Comparison of ENCODE assay signal across 8 mouse cellular contexts in the genomic region with DNA sequence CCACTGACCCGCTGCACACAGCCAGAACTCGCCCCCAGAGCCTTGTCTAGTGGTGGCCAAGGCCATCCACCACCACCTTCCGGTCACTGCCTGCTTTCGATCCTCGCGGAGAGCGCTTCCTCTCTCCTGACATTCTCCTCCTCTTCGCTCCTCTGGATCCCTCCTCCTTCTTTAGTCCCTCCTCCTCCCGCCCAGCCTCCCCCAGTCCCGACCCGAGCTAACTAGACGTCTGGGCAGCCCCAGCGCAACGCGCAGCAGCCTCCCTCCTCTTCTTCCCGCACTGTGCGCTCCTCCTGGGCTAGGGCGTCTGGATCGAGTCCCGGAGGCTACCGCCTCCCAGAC. TPM values are rescaled to one million over a fixed set of nuclear protein-coding genes. Genes with fewer than 3 reads are reported as not detected.
A peak's percentile ranks its signal among the peaks of the same experiment; 100 is the strongest.
DNase-seq lines count a peak whose midpoint lies in the region; ATAC-seq and TF ChIP-seq lines count a peak whose summit lies in the region.

A gene (plus strand): TSS at position 197 of the 342 bp plus-strand sequence.

- H3K4me2 ChIP-seq in embryonic facial prominence, embryonic 12.5 days (replicated peaks) = peak within 1 kb of the TSS; percentile 80
- H3K4me2 ChIP-seq in midbrain, postnatal 0 days (ENCODE audit: low read depth, low read length, poor library complexity, severe bottlenecking) = peak within 1 kb of the TSS; percentile 98

- peak within 1 kb of the TSS; percentile 54 for H3K4me3 ChIP-seq in left cerebral cortex, adult 2 months
- peak within 1 kb of the TSS; percentile 61 for H3K4me3 ChIP-seq in embryonic facial prominence, embryonic 12.5 days
- peak within 1 kb of the TSS; percentile 77 for H3K4me3 ChIP-seq in heart, embryonic 10.5 days
- peak within 1 kb of the TSS; percentile 94 for H3K4me3 ChIP-seq in liver, adult 2 months (ENCODE audit: insufficient read depth, low read depth, low read length)
- H3K4me3 ChIP-seq in midbrain, postnatal 0 days (ENCODE audit: low read depth, low read length) = peak within 1 kb of the TSS; percentile 67

- WGBS in embryonic facial prominence, embryonic 12.5 days = under 1% methylated on average over 21 of the region's 21 CpGs
- 0% methylated on average over 21 of the region's 21 CpGs for WGBS in heart, embryonic 10.5 days
- WGBS in liver, adult 2 months = under 1% methylated on average over 21 of the region's 21 CpGs
- 0% methylated on average over 20 of the region's 21 CpGs for WGBS in midbrain, postnatal 0 days

- no peak for TF ChIP-seq CTCF in left cerebral cortex, adult 2 months (IDR thresholded peaks at IDR 0.05)
- peak; percentile 1; the same call in 1 of the 2 replicates for TF ChIP-seq CTCF in liver, adult 2 months (IDR thresholded peaks at IDR 0.05; ENCODE audit: low read depth, low read length)
- TF ChIP-seq CTCF in midbrain, postnatal 0 days (IDR thresholded peaks at IDR 0.05) = no peak

- peak; percentile 19 to 23 for DNase-seq in left cerebral cortex, adult 2 months (ENCODE audit: extremely low spot score in 1 of 2, low spot score in 2 of 2)
- DNase-seq in left cerebral cortex, adult 9 months (ENCODE audit: low spot score in 2 of 2) = no peak
- DNase-seq in heart, embryonic 10.5 days (ENCODE audit: low spot score) = peak; percentile 78
- DNase-seq in kidney, adult 9 months = peak; percentile 85
- DNase-seq in liver, adult 2 months (ENCODE audit: extremely low read depth, low read depth, low spot score) = peak; percentile 93
- DNase-seq in midbrain, postnatal 0 days (ENCODE audit: low spot score) = peak; percentile 58
- peak; percentile 70 to 82 for DNase-seq in urinary bladder, postnatal 36 days (ENCODE audit: low spot score in 2 of 2)

- peak; percentile 90 for ATAC-seq in embryonic facial prominence, embryonic 12.5 days (ENCODE audit: insufficient number of reproducible peaks, insufficient read depth, low FRiP score, low TSS enrichment)
- peak; percentile 76 for ATAC-seq in midbrain, postnatal 0 days (ENCODE audit: low FRiP score)

- TF ChIP-seq POLR2A in liver, adult 2 months (IDR thresholded peaks at IDR 0.05; ENCODE audit: extremely low read depth, insufficient read depth, low read length) = peak; percentile 95

- H3K79me2 ChIP-seq in liver, adult 2 months (ENCODE audit: control insufficient read depth, insufficient read depth, low read length) = peaks cover 25% of the 10 kb centered on the region

- H3K27me3 ChIP-seq in embryonic facial prominence, embryonic 12.5 days = peaks cover 8% of the 10 kb centered on the region; the same call in 1 of the 2 replicates
- peaks cover 52% of the 10 kb centered on the region for H3K27me3 ChIP-seq in heart, embryonic 10.5 days (ENCODE audit: insufficient read depth, poor library complexity, severe bottlenecking)
- H3K27me3 ChIP-seq in liver, adult 2 months (ENCODE audit: control insufficient read depth, insufficient read depth, low read length) = no peaks in the 10 kb centered on the region
- peaks cover 24% of the 10 kb centered on the region for H3K27me3 ChIP-seq in midbrain, postnatal 0 days (ENCODE audit: insufficient read depth, low read length)

- intact Hi-C loops in left cerebral cortex, adult 2 months (cut with DNase I) = loop anchor here (2.0 to 10.0 kb wide), 5 partner anchors 41 to 217 kb away; no protein-coding TSS in a partner anchor

- H3K4me1 ChIP-seq in embryonic facial prominence, embryonic 12.5 days = no peaks in the 10 kb centered on the region
- peaks cover 11% of the 10 kb centered on the region; the same call in 1 of the 2 replicates for H3K4me1 ChIP-seq in heart, embryonic 10.5 days
- peaks cover 7% of the 10 kb centered on the region for H3K4me1 ChIP-seq in liver, adult 2 months (ENCODE audit: control insufficient read depth, insufficient read depth, low read length)
- H3K4me1 ChIP-seq in midbrain, postnatal 0 days (ENCODE audit: insufficient read depth, low read length) = peaks cover 6% of the 10 kb centered on the region; the same call in 1 of the 2 replicates

- H3K27ac ChIP-seq in left cerebral cortex, adult 2 months = peak within 1 kb of the TSS; percentile 30; the same call in 1 of the 2 replicates
- H3K27ac ChIP-seq in embryonic facial prominence, embryonic 12.5 days = no peak within 1 kb of the TSS
- H3K27ac ChIP-seq in heart, embryonic 10.5 days = peak within 1 kb of the TSS; percentile 64
- H3K27ac ChIP-seq in liver, adult 2 months (replicated peaks; ENCODE audit: insufficient read depth, low read depth, low read length) = peak within 1 kb of the TSS; percentile 99
- peak within 1 kb of the TSS; percentile 18; the same call in 1 of the 2 replicates for H3K27ac ChIP-seq in midbrain, postnatal 0 days (ENCODE audit: low read depth, low read length)

- H3K9ac ChIP-seq in embryonic facial prominence, embryonic 12.5 days = peak within 1 kb of the TSS; percentile 58
- H3K9ac ChIP-seq in liver, adult 2 months (ENCODE audit: low read depth, low read length) = peak within 1 kb of the TSS; percentile 99
- peak within 1 kb of the TSS; percentile 57 for H3K9ac ChIP-seq in midbrain, postnatal 0 days (replicated peaks; ENCODE audit: low read length, poor library complexity, severe bottlenecking)

- H3K9me3 ChIP-seq in embryonic facial prominence, embryonic 12.5 days = no peaks in the 10 kb centered on the region
- H3K9me3 ChIP-seq in heart, embryonic 10.5 days = no peaks in the 10 kb centered on the region
- no peaks in the 10 kb centered on the region for H3K9me3 ChIP-seq in midbrain, postnatal 0 days (ENCODE audit: low read length)

- H3K36me3 ChIP-seq in embryonic facial prominence, embryonic 12.5 days = no peaks in the 10 kb centered on the region
- H3K36me3 ChIP-seq in heart, embryonic 10.5 days = no peaks in the 10 kb centered on the region
- peaks cover 26% of the 10 kb centered on the region for H3K36me3 ChIP-seq in liver, adult 2 months (ENCODE audit: control insufficient read depth, insufficient read depth, low read length)
- H3K36me3 ChIP-seq in midbrain, postnatal 0 days (ENCODE audit: insufficient read depth, low read length) = no peaks in the 10 kb centered on the region

RNA-seq across cellular contexts. Expression of the gene that starts here (rescaled TPM):
- 10 to 100 TPM; 14.3 to 15.4 TPM for total RNA-seq in left cerebral cortex, adult 2 months (2021)
- 15.0 and 16.5 TPM in 2 replicates for polyA plus RNA-seq in embryonic facial prominence, embryonic 12.5 days (2016; fragmentation: Nextera tagmentation; extraction: Ambion mirVana)
- polyA plus RNA-seq in heart, embryonic 10.5 days (2016; fragmentation: Nextera tagmentation; extraction: Ambion mirVana) = 1.9 and 3.1 TPM in 2 replicates
- total RNA-seq in liver, adult 2 months (2014; rRNA removed) = 193 and 198 TPM in 2 replicates
- 117 and 215 TPM in 2 replicates for polyA plus RNA-seq in liver, adult 2 months (2012; rRNA removed)
- 19.3 and 25.1 TPM in 2 replicates for total RNA-seq in midbrain, postnatal 0 days (2014; rRNA removed)
- 9.6 and 10.7 TPM in 2 replicates for polyA plus RNA-seq in midbrain, postnatal 0 days (2015; fragmentation: Nextera tagmentation; extraction: Ambion mirVana)

Comparison
In these comparisons a context has a peak if more than half of its experiments do, and no peak if none do; other contexts are left out.
1. DNase-seq: peak in left cerebral cortex, adult 2 months (2 of 2), heart, embryonic 10.5 days (single experiment), kidney, adult 9 months (single experiment), liver, adult 2 months (single experiment), midbrain, postnatal 0 days (single experiment) and urinary bladder, postnatal 36 days (2 of 2); none in left cerebral cortex, adult 9 months (0 of 2).
2. Peak in every context shown above with its lines, with median percentiles within 50 percentile points of each other: H3K4me3 ChIP-seq and H3K9ac ChIP-seq.